Mouse (Mus musculus): ENCODE results near the gene Sdk2. TPM values are rescaled to one million over a fixed set of nuclear protein-coding genes. Genes with fewer than 3 reads are reported as not detected.
A peak's percentile ranks its signal among the peaks of the same experiment; 100 is the strongest.

Sdk2 gene
- polyA plus RNA-seq, 1 experiment from 2014 or later = 4.3 TPM

GRCm38 (mm10) chr11:114061265-114061664 lies 5.6 kb downstream of the Sdk2 start:
- ATAC-seq (ENCODE audit: insufficient number of reproducible peaks, insufficient read depth, low FRiP score, low read depth) = no peak
- H3K4me2 ChIP-seq (replicated peaks; ENCODE audit: low read depth, low read length) = no peak overlapping the region
- H3K4me3 ChIP-seq (ENCODE audit: low read depth, low read length) = no peak overlapping the region
- WGBS = 56% methylated on average over 2 of the region's 2 CpGs
- H3K27me3 ChIP-seq (ENCODE audit: control insufficient read depth, insufficient read depth, low read length) = peaks cover 7% of the 10 kb centered on the region; the same call in 1 of the 2 replicates
- peaks cover 29% of the 10 kb centered on the region; the same call in 1 of the 2 replicates for H3K4me1 ChIP-seq (ENCODE audit: control insufficient read depth, insufficient read depth, low read length)
- H3K36me3 ChIP-seq (ENCODE audit: control insufficient read depth, insufficient read depth, low read length) = no peaks in the 10 kb centered on the region
- H3K9ac ChIP-seq (replicated peaks; ENCODE audit: low read depth, low read length) = no peak overlapping the region
- H3K27ac ChIP-seq (ENCODE audit: low read length) = no peak overlapping the region
- no peaks in the 10 kb centered on the region for H3K9me3 ChIP-seq (ENCODE audit: control insufficient read depth, low read depth, low read length)

GRCm38 (mm10) chr11:114056351-114056750 lies 10.5 kb downstream of the Sdk2 start:
- Histone ChIP-seq H3K4me2 (replicated peaks; ENCODE audit: low read depth, low read length) (no peak overlapping the region), H3K36me3 (ENCODE audit: control insufficient read depth, insufficient read depth, low read length) (no peaks in the 10 kb centered on the region), H3K9me3 (ENCODE audit: control insufficient read depth, low read depth, low read length) (no peaks in the 10 kb centered on the region), H3K27me3 (ENCODE audit: control insufficient read depth, insufficient read depth, low read length) (no peaks in the 10 kb centered on the region), H3K9ac (replicated peaks; ENCODE audit: low read depth, low read length) (no peak overlapping the region), H3K27ac (ENCODE audit: low read length) (no peak overlapping the region), H3K4me3 (ENCODE audit: low read depth, low read length) (no peak overlapping the region), H3K4me1 (ENCODE audit: control insufficient read depth, insufficient read depth, low read length) (no peaks in the 10 kb centered on the region)
- 49% methylated on average over 2 of the region's 2 CpGs for WGBS
- no peak for ATAC-seq (ENCODE audit: insufficient number of reproducible peaks, insufficient read depth, low FRiP score, low read depth)

- 62% methylated on average over 17 of the region's 17 CpGs for WGBS
Measured at GRCm38 (mm10) chr11:114054581-114055315, 12.1 kb downstream of the Sdk2 start.

GRCm38 (mm10) chr11:114051361-114051760 lies 15.5 kb downstream of the Sdk2 start:
- H3K4me2 ChIP-seq (replicated peaks; ENCODE audit: low read depth, low read length) = no peak overlapping the region
- no peaks in the 10 kb centered on the region for H3K36me3 ChIP-seq (ENCODE audit: control insufficient read depth, insufficient read depth, low read length)
- no peak overlapping the region for H3K9ac ChIP-seq (replicated peaks; ENCODE audit: low read depth, low read length)
- H3K27me3 ChIP-seq (ENCODE audit: control insufficient read depth, insufficient read depth, low read length) = no peaks in the 10 kb centered on the region
- no peaks in the 10 kb centered on the region for H3K9me3 ChIP-seq (ENCODE audit: control insufficient read depth, low read depth, low read length)
- H3K27ac ChIP-seq (ENCODE audit: low read length) = no peak overlapping the region
- H3K4me3 ChIP-seq (ENCODE audit: low read depth, low read length) = no peak overlapping the region
- WGBS = 63% methylated on average over 4 of the region's 4 CpGs
- ATAC-seq (ENCODE audit: insufficient number of reproducible peaks, insufficient read depth, low FRiP score, low read depth) = no peak
- peaks cover 9% of the 10 kb centered on the region; the same call in 1 of the 2 replicates for H3K4me1 ChIP-seq (ENCODE audit: control insufficient read depth, insufficient read depth, low read length)

More at GRCm38 (mm10) chr11:114054581-114055315, 12.1 kb downstream of the Sdk2 start:
- no peak overlapping the region for H3K4me2 ChIP-seq (replicated peaks; ENCODE audit: low read depth, low read length)
- H3K9me3 ChIP-seq (ENCODE audit: control insufficient read depth, low read depth, low read length) = no peaks in the 10 kb centered on the region
- H3K27ac ChIP-seq (ENCODE audit: low read length) = no peak overlapping the region
- no peak for ATAC-seq (ENCODE audit: insufficient number of reproducible peaks, insufficient read depth, low FRiP score, low read depth)
- no peaks in the 10 kb centered on the region for H3K27me3 ChIP-seq (ENCODE audit: control insufficient read depth, insufficient read depth, low read length)
- H3K4me1 ChIP-seq (ENCODE audit: control insufficient read depth, insufficient read depth, low read length) = no peaks in the 10 kb centered on the region
- no peak overlapping the region for H3K9ac ChIP-seq (replicated peaks; ENCODE audit: low read depth, low read length)
- H3K36me3 ChIP-seq (ENCODE audit: control insufficient read depth, insufficient read depth, low read length) = no peaks in the 10 kb centered on the region
- H3K4me3 ChIP-seq (ENCODE audit: low read depth, low read length) = no peak overlapping the region

- WGBS = 59% methylated on average over 3 of the region's 3 CpGs
- ATAC-seq (ENCODE audit: insufficient number of reproducible peaks, insufficient read depth, low FRiP score, low read depth) = no peak
Measured at GRCm38 (mm10) chr11:114050511-114050910, 16.3 kb downstream of the Sdk2 start.

GRCm38 (mm10) chr11:114047887-114048331 lies 18.9 kb downstream of the Sdk2 start:
- peak overlapping the region; percentile 8; the same call in 1 of the 2 replicates for H3K4me2 ChIP-seq (replicated peaks; ENCODE audit: low read depth, low read length)
- no peaks in the 10 kb centered on the region for H3K9me3 ChIP-seq (ENCODE audit: control insufficient read depth, low read depth, low read length)
- H3K4me1 ChIP-seq (ENCODE audit: control insufficient read depth, insufficient read depth, low read length) = peaks cover 9% of the 10 kb centered on the region; the same call in 1 of the 2 replicates
- 0 out of 2 replicates have a peak overlapping the region, but pooled peaks have one; percentile 8 for H3K27ac ChIP-seq (ENCODE audit: low read length)
- no peak overlapping the region for H3K9ac ChIP-seq (replicated peaks; ENCODE audit: low read depth, low read length)
- no peaks in the 10 kb centered on the region for H3K36me3 ChIP-seq (ENCODE audit: control insufficient read depth, insufficient read depth, low read length)
- H3K4me3 ChIP-seq (ENCODE audit: low read depth, low read length) = no peak overlapping the region
- WGBS = 7% methylated on average over 10 of the region's 10 CpGs
- peak; percentile 71 for ATAC-seq (ENCODE audit: insufficient number of reproducible peaks, insufficient read depth, low FRiP score, low read depth)
- no peaks in the 10 kb centered on the region for H3K27me3 ChIP-seq (ENCODE audit: control insufficient read depth, insufficient read depth, low read length)

More at GRCm38 (mm10) chr11:114050511-114050910, 16.3 kb downstream of the Sdk2 start:
- Histone ChIP-seq H3K27me3 (ENCODE audit: control insufficient read depth, insufficient read depth, low read length) (no peaks in the 10 kb centered on the region), H3K36me3 (ENCODE audit: control insufficient read depth, insufficient read depth, low read length) (no peaks in the 10 kb centered on the region), H3K4me1 (ENCODE audit: control insufficient read depth, insufficient read depth, low read length) (peaks cover 9% of the 10 kb centered on the region; the same call in 1 of the 2 replicates), H3K27ac (ENCODE audit: low read length) (no peak overlapping the region), H3K4me2 (replicated peaks; ENCODE audit: low read depth, low read length) (no peak overlapping the region), H3K9ac (replicated peaks; ENCODE audit: low read depth, low read length) (no peak overlapping the region), H3K9me3 (ENCODE audit: control insufficient read depth, low read depth, low read length) (no peaks in the 10 kb centered on the region), H3K4me3 (ENCODE audit: low read depth, low read length) (no peak overlapping the region)

- Histone ChIP-seq H3K4me2 (replicated peaks; ENCODE audit: low read depth, low read length) (no peak overlapping the region), H3K4me3 (ENCODE audit: low read depth, low read length) (no peak overlapping the region), H3K27me3 (ENCODE audit: control insufficient read depth, insufficient read depth, low read length) (no peaks in the 10 kb centered on the region), H3K9me3 (ENCODE audit: control insufficient read depth, low read depth, low read length) (no peaks in the 10 kb centered on the region), H3K4me1 (ENCODE audit: control insufficient read depth, insufficient read depth, low read length) (peaks cover 9% of the 10 kb centered on the region; the same call in 1 of the 2 replicates), H3K27ac (ENCODE audit: low read length) (no peak overlapping the region), H3K36me3 (ENCODE audit: control insufficient read depth, insufficient read depth, low read length) (no peaks in the 10 kb centered on the region), H3K9ac (replicated peaks; ENCODE audit: low read depth, low read length) (no peak overlapping the region)
- no peak for ATAC-seq (ENCODE audit: insufficient number of reproducible peaks, insufficient read depth, low FRiP score, low read depth)
- 93% methylated on average over 5 of the region's 5 CpGs for WGBS
Measured at GRCm38 (mm10) chr11:114046927-114047326, 19.9 kb downstream of the Sdk2 start.

GRCm38 (mm10) chr11:114044373-114044772 lies 22.5 kb downstream of the Sdk2 start:
- H3K4me2 ChIP-seq (replicated peaks; ENCODE audit: low read depth, low read length) = no peak overlapping the region
- 45% methylated on average over 4 of the region's 4 CpGs for WGBS
- no peak overlapping the region for H3K9ac ChIP-seq (replicated peaks; ENCODE audit: low read depth, low read length)
- no peaks in the 10 kb centered on the region for H3K9me3 ChIP-seq (ENCODE audit: control insufficient read depth, low read depth, low read length)
- H3K36me3 ChIP-seq (ENCODE audit: control insufficient read depth, insufficient read depth, low read length) = no peaks in the 10 kb centered on the region
- H3K4me3 ChIP-seq (ENCODE audit: low read depth, low read length) = no peak overlapping the region
- ATAC-seq (ENCODE audit: insufficient number of reproducible peaks, insufficient read depth, low FRiP score, low read depth) = no peak
- no peak overlapping the region for H3K27ac ChIP-seq (ENCODE audit: low read length)
- H3K4me1 ChIP-seq (ENCODE audit: control insufficient read depth, insufficient read depth, low read length) = peaks cover 21% of the 10 kb centered on the region
- H3K27me3 ChIP-seq (ENCODE audit: control insufficient read depth, insufficient read depth, low read length) = no peaks in the 10 kb centered on the region
